Mouse (Mus musculus): ENCODE data around the gene Gm37240. TPM values are rescaled to one million over a fixed set of nuclear protein-coding genes. Genes with fewer than 3 reads are reported as not detected.

The Gm37240 gene
- polyA plus RNA-seq, 1 experiment from 2014 or later: 0.11 TPM

- Histone ChIP-seq H3K4me2 (ENCODE audit: low read length) (no peak overlapping the region), H3K27me3 (ENCODE audit: control insufficient read depth, insufficient read depth, low read length) (no peaks in the 10 kb centered on the region), H3K9ac (replicated peaks; ENCODE audit: low read length) (no peak overlapping the region), H3K27ac (replicated peaks; ENCODE audit: low read depth, low read length) (no peak overlapping the region), H3K4me1 (ENCODE audit: control insufficient read depth, insufficient read depth, low read length) (no peaks in the 10 kb centered on the region), H3K36me3 (ENCODE audit: control insufficient read depth, insufficient read depth, low read length) (no peaks in the 10 kb centered on the region), H3K9me3 (ENCODE audit: control insufficient read depth, low read length) (no peaks in the 10 kb centered on the region), H3K4me3 (replicated peaks; ENCODE audit: low read depth, low read length) (no peak overlapping the region)
- DNase-seq: no peak
- 90% methylated on average over 6 of the region's 6 CpGs for WGBS
- ATAC-seq (ENCODE audit: low FRiP score, low TSS enrichment): no peak
Observed at GRCm38 (mm10) chr3:85845341-85845740, 42.0 kb downstream of the Gm37240 start.

GRCm38 (mm10) chr3:85842881-85843218 lies 44.5 kb downstream of the Gm37240 start:
- Histone ChIP-seq H3K36me3 (ENCODE audit: control insufficient read depth, insufficient read depth, low read length) (no peaks in the 10 kb centered on the region), H3K9me3 (ENCODE audit: control insufficient read depth, low read length) (no peaks in the 10 kb centered on the region), H3K27ac (replicated peaks; ENCODE audit: low read depth, low read length) (no peak overlapping the region), H3K4me1 (ENCODE audit: control insufficient read depth, insufficient read depth, low read length) (no peaks in the 10 kb centered on the region), H3K27me3 (ENCODE audit: control insufficient read depth, insufficient read depth, low read length) (no peaks in the 10 kb centered on the region), H3K4me3 (replicated peaks; ENCODE audit: low read depth, low read length) (no peak overlapping the region), H3K9ac (replicated peaks; ENCODE audit: low read length) (no peak overlapping the region), H3K4me2 (ENCODE audit: low read length) (no peak overlapping the region)
- DNase-seq (peak; percentile 25), ATAC-seq (ENCODE audit: low FRiP score, low TSS enrichment) (no peak)

GRCm38 (mm10) chr3:85842177-85842880 lies 45.0 kb downstream of the Gm37240 start:
- Histone ChIP-seq H3K27me3 (ENCODE audit: control insufficient read depth, insufficient read depth, low read length) (no peaks in the 10 kb centered on the region), H3K36me3 (ENCODE audit: control insufficient read depth, insufficient read depth, low read length) (no peaks in the 10 kb centered on the region), H3K9me3 (ENCODE audit: control insufficient read depth, low read length) (no peaks in the 10 kb centered on the region), H3K27ac (replicated peaks; ENCODE audit: low read depth, low read length) (no peak overlapping the region), H3K4me3 (replicated peaks; ENCODE audit: low read depth, low read length) (no peak overlapping the region), H3K9ac (replicated peaks; ENCODE audit: low read length) (no peak overlapping the region), H3K4me1 (ENCODE audit: control insufficient read depth, insufficient read depth, low read length) (no peaks in the 10 kb centered on the region), H3K4me2 (ENCODE audit: low read length) (no peak overlapping the region)
- ATAC-seq (ENCODE audit: low FRiP score, low TSS enrichment) (no peak), DNase-seq (no peak)
- WGBS: 61% methylated on average over 9 of the region's 9 CpGs

GRCm38 (mm10) chr3:85841454-85842176 lies 45.7 kb downstream of the Gm37240 start:
- Histone ChIP-seq H3K27ac (replicated peaks; ENCODE audit: low read depth, low read length) (no peak overlapping the region), H3K36me3 (ENCODE audit: control insufficient read depth, insufficient read depth, low read length) (no peaks in the 10 kb centered on the region), H3K4me2 (ENCODE audit: low read length) (no peak overlapping the region), H3K9ac (replicated peaks; ENCODE audit: low read length) (no peak overlapping the region), H3K4me3 (replicated peaks; ENCODE audit: low read depth, low read length) (no peak overlapping the region), H3K27me3 (ENCODE audit: control insufficient read depth, insufficient read depth, low read length) (no peaks in the 10 kb centered on the region), H3K4me1 (ENCODE audit: control insufficient read depth, insufficient read depth, low read length) (no peaks in the 10 kb centered on the region), H3K9me3 (ENCODE audit: control insufficient read depth, low read length) (no peaks in the 10 kb centered on the region)
- DNase-seq: peak; percentile 18
- WGBS: 26% methylated on average over 2 of the region's 2 CpGs
- ATAC-seq (ENCODE audit: low FRiP score, low TSS enrichment): no peak

GRCm38 (mm10) chr3:85833627-85834026 lies 53.7 kb downstream of the Gm37240 start:
- Histone ChIP-seq H3K9me3 (ENCODE audit: control insufficient read depth, low read length) (no peaks in the 10 kb centered on the region), H3K27me3 (ENCODE audit: control insufficient read depth, insufficient read depth, low read length) (no peaks in the 10 kb centered on the region), H3K4me2 (ENCODE audit: low read length) (no peak overlapping the region), H3K27ac (replicated peaks; ENCODE audit: low read depth, low read length) (no peak overlapping the region), H3K4me3 (replicated peaks; ENCODE audit: low read depth, low read length) (no peak overlapping the region), H3K9ac (replicated peaks; ENCODE audit: low read length) (no peak overlapping the region), H3K4me1 (ENCODE audit: control insufficient read depth, insufficient read depth, low read length) (no peaks in the 10 kb centered on the region), H3K36me3 (ENCODE audit: control insufficient read depth, insufficient read depth, low read length) (no peaks in the 10 kb centered on the region)
- no peak for ATAC-seq (ENCODE audit: low FRiP score, low TSS enrichment)
- WGBS: 70% methylated on average over 1 of the region's 1 CpGs
- no peak for DNase-seq

- no peak for ATAC-seq (ENCODE audit: low FRiP score, low TSS enrichment)
Observed at GRCm38 (mm10) chr3:85832490-85833155, 54.7 kb downstream of the Gm37240 start.

GRCm38 (mm10) chr3:85831785-85832184 lies 55.5 kb downstream of the Gm37240 start:
- Histone ChIP-seq H3K27me3 (ENCODE audit: control insufficient read depth, insufficient read depth, low read length) (no peaks in the 10 kb centered on the region), H3K9ac (replicated peaks; ENCODE audit: low read length) (no peak overlapping the region), H3K36me3 (ENCODE audit: control insufficient read depth, insufficient read depth, low read length) (no peaks in the 10 kb centered on the region), H3K27ac (replicated peaks; ENCODE audit: low read depth, low read length) (no peak overlapping the region), H3K4me1 (ENCODE audit: control insufficient read depth, insufficient read depth, low read length) (no peaks in the 10 kb centered on the region), H3K4me2 (ENCODE audit: low read length) (no peak overlapping the region), H3K4me3 (replicated peaks; ENCODE audit: low read depth, low read length) (no peak overlapping the region), H3K9me3 (ENCODE audit: control insufficient read depth, low read length) (no peaks in the 10 kb centered on the region)
- DNase-seq (no peak), ATAC-seq (ENCODE audit: low FRiP score, low TSS enrichment) (no peak)
- whole genome bisulfite sequencing: 87% methylated on average over 1 of the region's 1 CpGs

More at GRCm38 (mm10) chr3:85832490-85833155, 54.7 kb downstream of the Gm37240 start:
- no peak overlapping the region for H3K4me2 ChIP-seq (ENCODE audit: low read length)
- no peaks in the 10 kb centered on the region for H3K4me1 ChIP-seq (ENCODE audit: control insufficient read depth, insufficient read depth, low read length)
- H3K9me3 ChIP-seq (ENCODE audit: control insufficient read depth, low read length): no peaks in the 10 kb centered on the region
- no peak overlapping the region for H3K9ac ChIP-seq (replicated peaks; ENCODE audit: low read length)
- WGBS: 69% methylated on average over 10 of the region's 10 CpGs
- no peak for DNase-seq
- no peak overlapping the region for H3K4me3 ChIP-seq (replicated peaks; ENCODE audit: low read depth, low read length)
- no peak overlapping the region for H3K27ac ChIP-seq (replicated peaks; ENCODE audit: low read depth, low read length)
- H3K36me3 ChIP-seq (ENCODE audit: control insufficient read depth, insufficient read depth, low read length): no peaks in the 10 kb centered on the region
- H3K27me3 ChIP-seq (ENCODE audit: control insufficient read depth, insufficient read depth, low read length): no peaks in the 10 kb centered on the region

- Histone ChIP-seq H3K27me3 (ENCODE audit: control insufficient read depth, insufficient read depth, low read length) (no peaks in the 10 kb centered on the region), H3K36me3 (ENCODE audit: control insufficient read depth, insufficient read depth, low read length) (no peaks in the 10 kb centered on the region), H3K9ac (replicated peaks; ENCODE audit: low read length) (no peak overlapping the region), H3K27ac (replicated peaks; ENCODE audit: low read depth, low read length) (no peak overlapping the region), H3K4me1 (ENCODE audit: control insufficient read depth, insufficient read depth, low read length) (no peaks in the 10 kb centered on the region), H3K4me3 (replicated peaks; ENCODE audit: low read depth, low read length) (no peak overlapping the region), H3K4me2 (ENCODE audit: low read length) (no peak overlapping the region), H3K9me3 (ENCODE audit: control insufficient read depth, low read length) (no peaks in the 10 kb centered on the region)
- DNase-seq (no peak), ATAC-seq (ENCODE audit: low FRiP score, low TSS enrichment) (no peak)
- WGBS: 73% methylated on average over 4 of the region's 4 CpGs
Observed at GRCm38 (mm10) chr3:85829047-85829446, 58.3 kb downstream of the Gm37240 start.

Data from midbrain, embryonic 14.5 days (tissue).